Mouse (Mus musculus) megakaryocyte, embryonic 14.5 days (primary cell): Measurements from ENCODE around the gene Gm8909. TPM values are rescaled to one million over a fixed set of nuclear protein-coding genes. Genes with fewer than 3 reads are reported as not detected.
"Not testable (repeated sequence)": the region's sequence is repeated elsewhere in the genome, so short reads cannot be mapped to it uniquely, and the experiment has no call there.

Experiments
- H3K27me3 ChIP-seq: replicated peaks from 2 replicates; pipeline ENCODE3; 2012; ENCODE audit warnings: inconsistent platforms
- H3K36me3 ChIP-seq: replicated peaks from 2 replicates; pipeline ENCODE3; 2012; ENCODE audit warnings: low read length, inconsistent platforms, mixed read lengths
- H3K4me1 ChIP-seq: 2 replicates; pipeline ENCODE4 v1.6.1; 2012; ENCODE audit warnings: inconsistent platforms
- H3K4me3 ChIP-seq: replicated peaks from 2 replicates; pipeline ENCODE3; 2012; ENCODE audit warnings: moderate library complexity, mild to moderate bottlenecking, inconsistent platforms
- H3K9me3 ChIP-seq: 2 replicates; pipeline ENCODE4 v1.6.1; 2012; ENCODE audit warnings: inconsistent platforms
- FLI1 ChIP-seq: IDR thresholded peaks from 2 replicates; pipeline ENCODE4 v1.6.1; 2012; ENCODE audit warnings: low read length, inconsistent platforms, mixed read lengths
- GATA1 ChIP-seq: IDR thresholded peaks from 3 replicates; pipeline ENCODE4 v1.6.1; 2012; ENCODE audit warnings: mixed read lengths, low read length, inconsistent platforms, borderline replicate concordance
- polyA plus RNA-seq: library from polyadenylated mRNA; stranded (reverse); fragments of >175 nt; gene quantifications from 2 replicates; pipeline ENCODE4 v1.2.3, GENCODE M21; 2012; ENCODE audit warnings: low replicate concordance; ENCODE audit not compliant: insufficient read depth

Gm8909 gene
- polyA plus RNA-seq, 1 experiment, result not detected

GRCm38 (mm10) chr17:36161129-36162051 is 6.9 kb downstream of the Gm8909 start:
- Histone ChIP-seq H3K27me3 (peaks cover 23% of the 10 kb centered on the region), H3K4me3 (peak overlapping the region; percentile 80), H3K4me1 (no peaks in the 10 kb centered on the region), H3K36me3 (no peaks in the 10 kb centered on the region), H3K9me3 (no peaks in the 10 kb centered on the region)
- no peak for TF ChIP-seq FLI1

GRCm38 (mm10) chr17:36158264-36158663 is 10.1 kb downstream of the Gm8909 start:
- not testable (repeated sequence) for H3K9me3 ChIP-seq, H3K4me3 ChIP-seq, H3K4me1 ChIP-seq, H3K36me3 ChIP-seq
- H3K27me3 ChIP-seq, result peaks cover 36% of the 10 kb centered on the region

- not testable (repeated sequence) for H3K4me1 ChIP-seq, H3K9me3 ChIP-seq, H3K36me3 ChIP-seq, H3K4me3 ChIP-seq
- H3K27me3 ChIP-seq, result peaks cover 36% of the 10 kb centered on the region
Observed at GRCm38 (mm10) chr17:36157782-36158181, 10.6 kb downstream of the Gm8909 start.

GRCm38 (mm10) chr17:36154271-36155149 is 13.8 kb downstream of the Gm8909 start:
- H3K36me3 ChIP-seq, result no peaks in the 10 kb centered on the region
- H3K27me3 ChIP-seq, result peaks cover 27% of the 10 kb centered on the region
- no peaks in the 10 kb centered on the region for H3K9me3 ChIP-seq
- H3K4me3 ChIP-seq, result peak overlapping the region; percentile 35
- no peak for TF ChIP-seq FLI1
- TF ChIP-seq GATA1, result no peak
- peaks cover 9% of the 10 kb centered on the region for H3K4me1 ChIP-seq

- H3K4me3 ChIP-seq, H3K4me1 ChIP-seq: not testable (repeated sequence)
- H3K27me3 ChIP-seq, result peaks cover 27% of the 10 kb centered on the region
Observed at GRCm38 (mm10) chr17:36151200-36151599, 17.1 kb downstream of the Gm8909 start.

GRCm38 (mm10) chr17:36148468-36148867 is 19.9 kb downstream of the Gm8909 start:
- H3K4me1 ChIP-seq, H3K9me3 ChIP-seq, H3K36me3 ChIP-seq, H3K4me3 ChIP-seq: not testable (repeated sequence)
- peaks cover 25% of the 10 kb centered on the region for H3K27me3 ChIP-seq

More at GRCm38 (mm10) chr17:36151200-36151599, 17.1 kb downstream of the Gm8909 start:
- H3K36me3 ChIP-seq, H3K9me3 ChIP-seq: not testable (repeated sequence)

GRCm38 (mm10) chr17:36146937-36147336 is 21.4 kb downstream of the Gm8909 start:
- H3K27me3 ChIP-seq, result peaks cover 21% of the 10 kb centered on the region
- not testable (repeated sequence) for H3K9me3 ChIP-seq, H3K4me1 ChIP-seq, H3K36me3 ChIP-seq, H3K4me3 ChIP-seq

GRCm38 (mm10) chr17:36145861-36146156 is 22.5 kb downstream of the Gm8909 start:
- H3K4me1 ChIP-seq, H3K9me3 ChIP-seq, H3K36me3 ChIP-seq: not testable (repeated sequence)
- Histone ChIP-seq H3K4me3 (peak overlapping the region; percentile 88), H3K27me3 (peaks cover 21% of the 10 kb centered on the region)

- Histone ChIP-seq H3K27me3 (peaks cover 21% of the 10 kb centered on the region), H3K4me1 (peaks cover 4% of the 10 kb centered on the region; the same call in 1 of the 2 replicates), H3K4me3 (peak overlapping the region; percentile 88), H3K9me3 (no peaks in the 10 kb centered on the region), H3K36me3 (no peaks in the 10 kb centered on the region)
- TF ChIP-seq FLI1 (no peak), GATA1 (no peak)
Observed at GRCm38 (mm10) chr17:36145111-36145860, 23.1 kb downstream of the Gm8909 start.

- not testable (repeated sequence) for H3K4me3 ChIP-seq, H3K9me3 ChIP-seq, H3K36me3 ChIP-seq, H3K4me1 ChIP-seq
- peaks cover 21% of the 10 kb centered on the region for H3K27me3 ChIP-seq
Observed at GRCm38 (mm10) chr17:36136299-36136848, 32.0 kb downstream of the Gm8909 start.

- H3K9me3 ChIP-seq, H3K4me3 ChIP-seq, H3K36me3 ChIP-seq, H3K4me1 ChIP-seq: not testable (repeated sequence)
- peaks cover 21% of the 10 kb centered on the region for H3K27me3 ChIP-seq
Observed at GRCm38 (mm10) chr17:36135421-36136231, 32.7 kb downstream of the Gm8909 start.
